Mouse (Mus musculus) cerebellum, adult 9-11 months (tissue): ENCODE data around the gene Methig1.

Experiments used
- DNase-seq: peaks from one replicate; pipeline ENCODE4 v3.0.0; 2022

Gene Methig1

GRCm38 (mm10) chr15:100428296-100428905, 75.5 kb downstream of the Methig1 start:
- DNase-seq, result no peak

- DNase-seq, result peak; percentile 64
These were observed 77.1 kb downstream of the Methig1 start for GRCm38 (mm10) chr15:100429959-100430565.

GRCm38 (mm10) chr15:100433234-100433633, 80.3 kb downstream of the Methig1 start:
- no peak for DNase-seq
